Comparison of ENCODE assay signal across 18 mouse cellular contexts in the genomic region with DNA sequence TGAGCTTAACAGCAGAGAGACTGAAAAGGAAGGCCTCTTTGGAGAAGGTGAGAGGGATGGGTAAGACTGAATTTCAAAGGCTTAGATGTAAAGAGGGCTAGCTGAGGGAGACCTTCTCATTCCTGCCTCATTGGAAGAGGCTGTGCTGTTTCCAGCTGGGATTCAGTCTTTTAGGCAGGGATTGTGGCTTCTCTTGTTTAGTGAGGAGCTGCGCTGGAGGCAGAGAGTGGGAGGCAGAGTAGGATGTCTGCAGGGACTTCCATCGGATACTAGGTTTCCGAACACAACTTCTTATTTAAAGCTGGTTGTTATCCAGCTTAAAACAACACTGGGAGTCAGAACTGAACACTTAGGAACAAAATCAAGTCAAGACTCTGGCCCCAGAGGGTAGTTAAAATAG.
DNase-seq lines count a peak whose midpoint lies in the region; ATAC-seq and TF ChIP-seq lines count a peak whose summit lies in the region.
"Had no signal": no experiment of that assay in that cellular context is flagged by ENCODE, and none has a peak within 500 bp of the region (broad histone marks: within the 10 kb centered on the region; RNA-seq: fewer than 3 reads in every experiment).

No protein-coding gene starts in this region.

- H3K4me3 ChIP-seq in lung, adult 2 months (replicated peaks; ENCODE audit: extremely low read depth, low read depth, low read length), result no peak overlapping the region

- peak; percentile 58 for ATAC-seq in frontal cortex, adult (ENCODE audit: low TSS enrichment)
- ATAC-seq: activated CD4-positive, CD25-positive, alpha-beta regulatory T cell, adult 4 months; CD4-positive, CD25-positive, alpha-beta regulatory T cell, adult 4 months; Patski had no signal

- no peak for TF ChIP-seq POLR2A in lung, adult 2 months (IDR thresholded peaks at IDR 0.05; ENCODE audit: borderline replicate concordance, extremely low read depth, low read depth, low read length)

- WGBS in lung, adult 2 months, result 81% methylated on average over 3 of the region's 3 CpGs

- no peak for DNase-seq in frontal cortex, postnatal 36 days (ENCODE audit: low spot score in 2 of 2)
- peak; percentile 51 for DNase-seq in brain, adult 2 months (ENCODE audit: low read depth, low spot score)
- no peak for DNase-seq in lung, adult 2 months
- DNase-seq: adrenal gland, adult 2 months; adrenal gland, adult 8-10 months; adrenal gland, postnatal 10 days; adrenal gland, postnatal 14 days; adrenal gland, postnatal 25 days; adrenal gland, postnatal 36 days; B cell, adult 2 months; cerebellum, adult 11 months; cerebellum, adult 11-12 months; cerebellum, adult 18-20 months; cerebellum, adult 2 months had no signal

- no peak for TF ChIP-seq CTCF in lung, adult 2 months (IDR thresholded peaks at IDR 0.05; ENCODE audit: insufficient read depth, low read length)

- H3K4me1 ChIP-seq in lung, adult 2 months (ENCODE audit: control insufficient read depth, insufficient read depth, low read length), result no peaks in the 10 kb centered on the region
